Mouse (Mus musculus): ENCODE results near the gene Spast.
"Not testable (repeated sequence)": the region's sequence is repeated elsewhere in the genome, so short reads cannot be mapped to it uniquely, and the experiment has no call there.

The Spast gene

GRCm38 (mm10) chr17:74338937-74339804, at the start of gene Spast:
Spast (plus strand) TSS chr17:74338987.
- DNase-seq = peak; percentile 83

GRCm38 (mm10) chr17:74290198-74290597, 48.6 kb upstream of the Spast start:
- DNase-seq = peak; percentile 73

GRCm38 (mm10) chr17:74290869-74291268, 47.9 kb upstream of the Spast start:
- DNase-seq = no peak

- DNase-seq = no peak
Observed at GRCm38 (mm10) chr17:74291640-74292361, 47.0 kb upstream of the Spast start.

GRCm38 (mm10) chr17:74293687-74294425, 44.9 kb upstream of the Spast start:
- peak; percentile 50 for DNase-seq

GRCm38 (mm10) chr17:74294426-74295025, 44.3 kb upstream of the Spast start:
- DNase-seq = peak; percentile 91

GRCm38 (mm10) chr17:74295026-74295970, 43.5 kb upstream of the Spast start, which contains the start of gene Memo1:
Memo1 (minus strand) TSS chr17:74295521.
- peak; percentile 89 for DNase-seq

- peak; percentile 64 for DNase-seq
Observed at GRCm38 (mm10) chr17:74296076-74296823, 42.5 kb upstream of the Spast start.

GRCm38 (mm10) chr17:74296991-74297390, 41.8 kb upstream of the Spast start:
- not testable (repeated sequence) for DNase-seq

- DNase-seq = no peak
Observed at GRCm38 (mm10) chr17:74300089-74300488, 38.7 kb upstream of the Spast start.

- DNase-seq = peak; percentile 50
Observed at GRCm38 (mm10) chr17:74304060-74304459, 34.7 kb upstream of the Spast start.

- no peak for DNase-seq
Observed at GRCm38 (mm10) chr17:74305616-74306015, 33.2 kb upstream of the Spast start.

- DNase-seq = no peak
Observed at GRCm38 (mm10) chr17:74306021-74306420, 32.8 kb upstream of the Spast start.

- DNase-seq = no peak
Observed at GRCm38 (mm10) chr17:74315445-74316308, 23.1 kb upstream of the Spast start.

- peak; percentile 90 for DNase-seq
Observed at GRCm38 (mm10) chr17:74316309-74316863, 22.4 kb upstream of the Spast start.

- DNase-seq = no peak
Observed at GRCm38 (mm10) chr17:74318721-74319120, 20.1 kb upstream of the Spast start.

GRCm38 (mm10) chr17:74322400-74323054, 16.3 kb upstream of the Spast start:
- DNase-seq = no peak

- no peak for DNase-seq
Observed at GRCm38 (mm10) chr17:74323844-74324243, 14.9 kb upstream of the Spast start, which contains the start of gene Dpy30. Dpy30 (minus strand) TSS chr17:74323944.

- not testable (repeated sequence) for DNase-seq
Observed at GRCm38 (mm10) chr17:74327195-74327594, 11.6 kb upstream of the Spast start.
